Mouse (Mus musculus) layer of hippocampus, adult 9-11 months (tissue): Measurements from ENCODE around the gene Olfr1411.

Experiments used
- DNase-seq: peaks from one replicate; pipeline ENCODE4 v3.0.0; 2022

Gene Olfr1411

GRCm38 (mm10) chr1:92594111-92594510 is at the start of gene Olfr1411:
Olfr1411 (plus strand) TSS chr1:92594411.
- DNase-seq: no peak

- DNase-seq: no peak
Measured at GRCm38 (mm10) chr1:92545929-92546328, 48.3 kb upstream of the Olfr1411 start.

DNA sequence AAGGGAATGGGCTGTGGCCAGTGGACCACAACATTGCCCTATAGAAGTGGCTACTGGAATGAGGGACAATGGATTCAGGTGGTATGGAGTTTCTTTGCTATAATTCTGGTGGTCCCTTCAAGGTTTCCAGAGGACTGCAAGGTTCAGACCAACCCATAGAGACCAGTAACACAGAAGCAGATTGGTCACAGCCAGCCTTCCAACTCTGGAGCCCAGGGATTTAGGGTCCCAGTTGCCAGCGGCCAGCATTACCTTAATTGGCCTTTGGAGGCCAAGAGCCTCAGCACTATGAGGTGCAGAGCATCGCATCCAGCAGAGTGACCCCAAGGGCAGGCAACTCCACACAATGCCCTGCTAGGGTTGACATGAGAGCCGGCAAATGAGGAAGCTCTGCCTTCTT is 23.2 kb upstream of the Olfr1411 start, which contains the start of gene Olfr1413:
Gene Olfr1413, plus strand, starts transcription at position 301 of the 400 bp plus-strand sequence.
- DNase-seq: no peak

DNA sequence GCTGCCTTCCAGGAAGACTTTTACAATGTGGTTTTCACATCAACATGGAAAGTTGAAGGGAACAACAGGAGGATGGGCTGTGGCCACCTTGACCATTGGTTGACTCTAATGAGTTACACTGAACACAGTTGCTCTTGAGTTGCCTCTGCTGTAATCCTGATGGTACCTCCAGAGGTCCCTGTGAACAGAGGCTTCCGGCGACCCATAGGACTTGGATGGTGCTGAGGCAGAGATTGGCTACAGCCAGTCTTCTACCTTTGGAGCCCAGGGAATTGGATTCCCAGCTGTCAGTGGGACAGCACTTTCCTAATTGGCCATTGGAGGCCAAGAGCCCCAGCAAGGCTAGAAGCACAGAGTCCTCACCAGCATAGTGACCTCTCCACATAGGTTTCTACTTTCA is 8.7 kb upstream of the Olfr1411 start, which contains the start of gene Olfr1412:
Gene Olfr1412, plus strand, starts transcription at position 301 of the 400 bp plus-strand sequence.
- no peak for DNase-seq

- no peak for DNase-seq
Measured at GRCm38 (mm10) chr1:92596019-92596418, 1.8 kb downstream of the Olfr1411 start.

GRCm38 (mm10) chr1:92605482-92605881 is 11.3 kb downstream of the Olfr1411 start, which contains the start of gene Olfr1410:
Olfr1410 (plus strand) TSS chr1:92605782.
- DNase-seq: no peak

DNA sequence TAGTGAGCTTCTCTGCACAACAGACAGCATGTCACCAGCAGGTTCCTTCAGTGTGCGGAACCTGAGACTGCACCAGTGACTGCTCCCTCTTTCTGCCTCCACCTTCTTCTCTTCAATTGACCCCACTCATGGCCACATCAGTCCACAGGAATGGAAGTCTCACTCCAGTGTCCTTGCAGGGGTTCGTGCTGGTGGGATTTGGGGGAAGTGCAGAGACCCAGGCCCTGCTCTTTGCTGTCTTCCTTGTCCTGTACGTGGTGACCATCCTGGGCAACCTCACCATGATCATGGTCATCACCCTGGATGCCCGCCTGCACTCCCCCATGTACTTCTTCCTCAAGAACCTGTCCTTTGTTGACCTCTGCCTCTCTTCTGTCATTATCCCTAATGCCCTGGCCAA is 13.5 kb downstream of the Olfr1411 start:
- DNase-seq: no peak

DNA sequence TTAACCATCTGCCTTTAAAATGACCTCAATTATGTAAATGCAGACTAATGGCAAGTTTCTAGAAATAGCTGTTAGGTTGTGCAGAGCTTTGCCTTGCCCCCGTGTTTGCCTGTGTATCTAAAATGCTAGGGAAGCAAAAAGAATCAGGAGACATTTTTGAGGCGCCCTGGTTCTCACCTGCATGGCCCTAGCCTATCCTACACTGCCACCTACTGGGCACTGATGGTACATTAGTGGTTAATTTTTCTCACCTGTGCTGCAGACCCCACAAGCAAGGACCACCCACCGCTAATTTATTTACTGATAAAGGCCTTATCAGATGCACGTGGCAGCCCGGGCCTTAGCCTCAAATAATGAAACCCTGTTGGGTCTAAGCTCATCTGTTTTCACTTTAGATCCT is 16.8 kb downstream of the Olfr1411 start:
- DNase-seq: peak; percentile 17

- no peak for DNase-seq
Measured at GRCm38 (mm10) chr1:92613175-92613574, 19.0 kb downstream of the Olfr1411 start.

- DNase-seq: no peak
Measured at GRCm38 (mm10) chr1:92614516-92614915, 20.3 kb downstream of the Olfr1411 start.

GRCm38 (mm10) chr1:92616046-92616445 is 21.8 kb downstream of the Olfr1411 start:
- no peak for DNase-seq

- no peak for DNase-seq
Measured at GRCm38 (mm10) chr1:92617488-92617887, 23.3 kb downstream of the Olfr1411 start, which contains the start of gene Olfr12. Olfr12 (plus strand) TSS chr1:92617788.

GRCm38 (mm10) chr1:92618360-92618759 is 24.1 kb downstream of the Olfr1411 start:
- no peak for DNase-seq

DNA sequence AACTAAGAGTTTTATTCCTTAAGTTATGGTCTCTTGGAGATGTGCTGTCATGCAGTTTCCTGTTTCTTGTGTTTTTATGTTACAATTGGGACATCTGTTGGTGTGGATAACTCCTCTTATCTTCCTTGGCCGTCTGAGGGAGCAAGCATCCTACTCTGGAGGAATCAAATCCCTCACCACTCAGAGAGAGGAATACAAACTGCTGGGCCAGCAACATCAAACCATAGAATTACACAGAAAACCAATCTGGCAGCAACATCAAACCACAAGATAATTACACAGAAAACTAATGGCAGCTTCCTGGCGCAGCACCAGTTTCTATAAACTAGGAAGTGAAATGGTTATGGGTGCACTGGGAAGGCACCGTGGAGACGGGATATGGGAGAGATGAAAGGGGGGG is 34.0 kb downstream of the Olfr1411 start:
- no peak for DNase-seq

DNA sequence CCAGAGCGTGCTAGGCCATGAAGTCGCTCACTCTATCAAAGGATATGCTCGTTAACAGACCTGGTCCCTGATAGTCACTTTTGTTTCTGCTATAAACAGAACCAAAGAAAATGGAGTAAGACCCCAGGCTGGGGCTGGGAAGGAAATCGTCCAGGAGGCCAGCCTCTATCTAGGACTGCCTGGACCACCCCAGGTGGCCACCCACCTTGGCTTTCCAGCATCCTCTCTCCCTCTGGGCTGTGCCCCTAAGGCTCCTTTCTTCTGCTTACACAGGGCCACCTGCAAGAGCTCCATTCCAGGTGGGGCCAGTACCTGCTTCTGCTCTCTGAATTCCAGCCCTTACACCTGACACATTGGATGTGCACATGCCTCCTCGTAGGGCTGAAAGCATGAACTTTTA is 38.0 kb downstream of the Olfr1411 start:
- no peak for DNase-seq

- DNase-seq: no peak
Measured at GRCm38 (mm10) chr1:92632948-92633347, 38.7 kb downstream of the Olfr1411 start.

DNA sequence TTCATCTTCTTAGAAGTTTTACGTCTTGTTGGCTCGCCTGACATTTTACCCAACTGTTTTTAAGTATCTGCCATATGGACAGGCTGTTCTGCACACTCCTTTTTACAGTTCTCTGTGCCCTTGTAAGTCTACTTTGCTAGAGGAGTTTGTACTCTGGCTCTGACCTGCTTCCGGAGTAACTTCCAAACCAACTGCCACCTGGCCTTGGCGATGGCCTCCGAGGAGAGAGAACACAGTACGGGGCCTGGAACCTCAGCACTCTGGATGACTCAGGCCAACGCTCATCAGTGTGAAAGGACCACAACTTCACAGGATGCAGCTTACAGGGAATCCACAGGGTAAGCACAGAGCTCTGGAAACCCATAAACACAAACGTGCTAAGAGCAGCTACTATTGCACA is 39.5 kb downstream of the Olfr1411 start:
- peak; percentile 45 for DNase-seq

DNA sequence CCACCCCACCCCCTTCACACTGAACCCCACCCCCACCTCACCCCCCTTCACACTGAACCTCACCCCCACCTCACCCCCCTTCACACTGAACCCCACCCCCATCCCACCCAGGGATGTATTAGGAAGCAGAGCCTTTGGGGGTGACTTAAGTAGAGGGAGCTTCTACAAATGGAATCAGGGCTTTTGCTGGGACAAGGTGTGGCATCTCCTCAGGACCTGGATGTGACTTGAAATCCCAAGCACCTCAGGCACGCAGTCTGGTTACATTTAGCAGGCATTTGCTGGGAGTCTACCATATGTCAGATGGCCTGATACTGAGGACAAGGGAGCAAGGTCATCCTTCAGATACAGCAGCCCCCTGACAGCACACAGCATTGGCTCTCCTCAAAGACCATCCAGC is 40.4 kb downstream of the Olfr1411 start:
- DNase-seq: no peak

DNA sequence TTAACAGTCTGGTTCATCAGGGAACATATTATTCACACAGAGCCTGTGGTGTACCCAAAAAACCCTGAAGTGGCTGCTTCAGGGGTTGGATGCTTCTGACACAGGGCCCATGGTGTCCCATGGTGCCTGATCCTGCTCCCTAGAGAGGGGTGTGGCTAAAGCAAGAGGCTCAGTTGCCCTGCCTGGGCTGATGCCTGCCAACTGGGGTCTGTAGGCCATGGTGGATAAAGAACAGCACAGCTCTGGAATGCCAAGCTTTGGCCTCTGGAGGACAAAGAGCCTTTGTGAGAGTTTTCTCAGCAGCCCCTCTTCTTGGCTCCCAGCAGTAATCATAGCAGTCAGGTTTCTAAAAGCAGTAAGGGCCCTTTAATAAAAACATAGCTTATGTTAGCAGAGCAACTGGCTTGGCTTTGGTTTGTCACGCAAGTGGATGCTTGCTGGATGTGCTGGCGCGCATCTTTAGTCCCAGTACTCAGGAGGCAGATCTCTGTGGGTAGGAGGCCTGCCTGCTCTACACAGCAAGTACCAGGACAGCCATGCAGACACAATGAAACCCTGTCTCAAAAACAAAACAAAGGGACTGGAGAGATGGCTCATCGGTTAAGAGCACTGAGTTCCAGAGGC is 40.9 kb downstream of the Olfr1411 start:
- DNase-seq: peak; percentile 70

GRCm38 (mm10) chr1:92636015-92636414 is 41.8 kb downstream of the Olfr1411 start:
- no peak for DNase-seq

DNA sequence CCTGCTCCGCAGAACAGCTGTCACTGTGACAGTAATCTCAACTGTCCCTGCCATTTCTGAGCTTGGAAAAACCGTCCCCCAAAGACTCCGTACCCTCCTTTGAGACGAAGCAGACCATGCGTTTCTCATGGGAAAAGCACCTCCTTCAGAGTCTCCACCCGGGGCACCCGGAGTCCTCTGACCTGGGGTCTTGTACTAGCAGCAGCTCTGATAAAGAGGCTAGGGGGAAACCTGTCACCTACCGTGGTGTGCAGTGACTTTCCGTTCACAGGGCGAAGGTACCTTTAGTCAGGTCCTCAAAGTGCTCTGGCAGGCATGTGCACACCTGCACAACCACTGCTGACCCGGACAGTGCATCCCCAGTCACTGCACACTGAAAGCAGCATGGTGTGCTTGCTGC is 42.5 kb downstream of the Olfr1411 start:
- no peak for DNase-seq

GRCm38 (mm10) chr1:92637501-92638172 is 43.4 kb downstream of the Olfr1411 start:
- DNase-seq: no peak

DNA sequence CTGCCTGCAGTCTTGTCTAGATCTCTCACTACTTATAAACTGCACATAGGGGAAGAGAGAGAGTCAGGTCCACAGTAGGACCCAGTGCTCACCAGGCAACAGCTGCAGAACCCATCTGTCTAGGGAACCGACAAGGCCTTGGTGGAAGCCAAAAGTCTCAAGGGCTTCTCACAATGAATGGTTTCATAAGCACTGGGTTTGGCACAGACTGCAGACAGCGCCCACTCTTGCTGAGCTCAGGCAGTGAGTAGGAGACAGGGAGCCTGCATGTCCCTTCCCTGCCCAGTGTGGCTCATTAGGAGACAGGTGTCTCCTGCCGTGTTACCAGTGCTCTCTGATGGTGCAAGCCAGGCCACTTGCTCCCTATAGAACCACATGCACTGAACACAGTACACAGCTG is 44.0 kb downstream of the Olfr1411 start:
- peak; percentile 92 for DNase-seq

GRCm38 (mm10) chr1:92638736-92639135 is 44.5 kb downstream of the Olfr1411 start:
- DNase-seq: no peak
